Mouse (Mus musculus): Measurements from ENCODE around the gene Pdrg1. TPM values are rescaled to one million over a fixed set of nuclear protein-coding genes. Genes with fewer than 3 reads are reported as not detected.

Gene Pdrg1
- total RNA-seq, 2 experiments from 2014 or later, result 59.8 to 60.9 TPM

- intact Hi-C loops (cut with DNase I), result no loop called here
- no peak for DNase-seq (ENCODE audit: extremely low spot score in 1 of 2, low spot score in 2 of 2)
These were observed 23.7 kb downstream of the Pdrg1 start for GRCm38 (mm10) chr2:152991529-152991928.

GRCm38 (mm10) chr2:152985582-152985981, 29.6 kb downstream of the Pdrg1 start:
- intact Hi-C loops (cut with DNase I), result no loop called here
- peak in 1 of 2 experiments; percentile 8 for DNase-seq (ENCODE audit: extremely low spot score in 1 of 2, low spot score in 2 of 2)

DNA sequence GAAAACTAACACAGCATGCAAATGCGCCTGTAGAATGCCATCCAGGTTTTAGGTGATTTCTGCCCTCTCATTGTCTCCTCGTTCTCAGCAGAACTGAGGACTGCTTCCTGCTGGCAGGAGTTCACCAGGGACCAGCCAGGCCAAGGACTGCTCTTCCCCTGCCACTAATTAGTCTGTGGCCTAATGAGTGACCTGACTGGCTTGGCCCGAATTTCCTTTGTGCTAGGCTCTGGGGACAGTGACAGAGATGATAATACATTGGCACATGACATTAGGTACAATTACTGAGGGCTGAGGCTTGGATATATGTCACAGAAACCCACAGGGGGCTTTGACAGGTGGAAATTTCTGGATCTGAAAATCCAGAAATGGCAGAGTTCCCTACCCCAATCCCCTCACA, 38.2 kb downstream of the Pdrg1 start:
- intact Hi-C loops (cut with DNase I), result no loop called here
- no peak for DNase-seq (ENCODE audit: extremely low spot score in 1 of 2, low spot score in 2 of 2)

DNA sequence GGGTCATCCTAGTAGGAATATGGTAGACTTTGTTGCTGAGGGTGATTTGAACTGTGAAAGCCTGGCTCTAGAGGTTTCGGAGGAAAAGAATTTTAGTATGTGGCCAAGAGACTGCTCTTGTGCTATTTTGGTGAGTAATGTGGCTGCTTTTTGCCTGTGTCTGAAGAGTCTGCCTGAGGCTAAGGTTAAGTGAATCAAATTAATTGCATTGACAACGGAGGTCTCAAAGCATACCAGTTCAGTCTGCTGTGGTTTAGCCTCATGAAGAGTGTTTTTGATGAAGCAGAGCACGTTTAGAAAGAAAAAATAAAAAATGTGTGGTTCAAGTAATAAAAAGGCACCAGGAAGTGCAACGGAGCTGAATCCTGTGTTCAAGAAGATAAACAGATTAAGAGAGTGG, 49.7 kb downstream of the Pdrg1 start:
- no peak for DNase-seq (ENCODE audit: extremely low spot score in 1 of 2, low spot score in 2 of 2)
- intact Hi-C loops (cut with DNase I), result no loop called here

GRCm38 (mm10) chr2:152962091-152962793, 53.0 kb downstream of the Pdrg1 start, which contains the start of gene Ttll9:
TSS of gene Ttll9 (plus strand) at chr2:152962485.
- intact Hi-C loops (cut with DNase I), result no loop called here
- DNase-seq (ENCODE audit: extremely low spot score in 1 of 2, low spot score in 2 of 2), result peak; percentile 84 to 86

Other genes starting within 250 kb of the Pdrg1 start
- gene Bcl2l1, start 183.7 kb downstream of the Pdrg1 start, total RNA-seq (2021), result 100 to 1,000 TPM; 118 to 123 TPM
- 1 to 10 TPM; 4.3 to 5.0 TPM for gene Tpx2, start 167.5 kb downstream of the Pdrg1 start, total RNA-seq (2021)
- not detected for gene Mylk2, start 104.1 kb downstream of the Pdrg1 start, total RNA-seq (2021)
- gene Foxs1, start 82.2 kb downstream of the Pdrg1 start, total RNA-seq (2021), result 1 to 10 TPM; 1.0 to 1.7 TPM
- gene Dusp15, start 63.7 kb downstream of the Pdrg1 start, total RNA-seq (2021), result 10 to 100 TPM; 20.1 to 23.6 TPM
- gene Ttll9, start 52.9 kb downstream of the Pdrg1 start, total RNA-seq (2021), result 1 to 10 TPM; 3.9 to 4.6 TPM
- gene Xkr7, start 16.4 kb upstream of the Pdrg1 start, total RNA-seq (2021), result 10 to 100 TPM; 11.8 to 12.4 TPM
- gene Ccm2l, start 50.5 kb upstream of the Pdrg1 start, total RNA-seq (2021), result 1 to 10 TPM; 6.8 to 7.1 TPM
- gene Hck, start 93.0 kb upstream of the Pdrg1 start, total RNA-seq (2021), result 1 to 10 TPM; 2.4 to 3.0 TPM
- 100 to 1,000 TPM; 123 to 128 TPM for gene Tm9sf4, start 145.9 kb upstream of the Pdrg1 start, total RNA-seq (2021)
- gene Tspyl3, start 210.0 kb upstream of the Pdrg1 start, total RNA-seq (2021), result 10 to 100 TPM; 35.2 to 36.7 TPM
- 1 to 10 TPM; 4.6 to 5.2 TPM for gene Plagl2, start 226.0 kb upstream of the Pdrg1 start, total RNA-seq (2021)
- 10 to 100 TPM; 17.5 to 20.5 TPM for gene Pofut1, start 226.1 kb upstream of the Pdrg1 start, total RNA-seq (2021)

Measured in left cerebral cortex, postnatal 10 days (tissue).